Mouse (Mus musculus) inflammation-experienced regulatory T-cells, adult 6 months (primary cell): ENCODE data around the gene Osbpl5. TPM values are rescaled to one million over a fixed set of nuclear protein-coding genes. Genes with fewer than 3 reads are reported as not detected.
"Not testable (repeated sequence)": the region's sequence is repeated elsewhere in the genome, so short reads cannot be mapped to it uniquely, and the experiment has no call there.

Experiments
- ATAC-seq: one replicate; pipeline ENCODE4 v1.8.0; 2017
- polyA plus RNA-seq, 3 experiments: library from polyadenylated mRNA; unstranded; fragments of 100-300 nt; shearing (Covaris generic); gene quantifications; one replicate each; pipeline ENCODE4 v1.2.1; 2017

The Osbpl5 gene
- polyA plus RNA-seq, 3 experiments from 2014 or later: 19.0 to 34.0 (median 31.8) TPM

DNA sequence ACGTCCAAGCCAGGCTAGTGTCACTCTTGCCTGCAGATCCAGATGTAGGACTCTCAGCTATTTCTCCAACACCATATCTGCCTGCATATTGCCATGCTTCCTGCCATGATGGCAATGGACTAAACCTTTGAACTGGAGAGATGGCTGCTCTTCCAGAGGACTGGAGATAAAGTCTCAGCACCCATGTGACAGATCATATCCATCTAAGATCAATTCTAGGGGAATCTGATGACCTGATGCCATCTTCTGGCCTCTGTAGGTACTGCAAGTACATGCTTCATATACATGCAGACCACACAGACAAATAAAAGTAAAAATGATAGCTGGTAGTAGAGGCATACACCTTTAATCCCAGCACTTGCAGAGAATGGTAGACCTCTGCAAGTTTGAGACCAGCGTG lies 60.6 kb downstream of the Osbpl5 start:
- ATAC-seq: no peak

DNA sequence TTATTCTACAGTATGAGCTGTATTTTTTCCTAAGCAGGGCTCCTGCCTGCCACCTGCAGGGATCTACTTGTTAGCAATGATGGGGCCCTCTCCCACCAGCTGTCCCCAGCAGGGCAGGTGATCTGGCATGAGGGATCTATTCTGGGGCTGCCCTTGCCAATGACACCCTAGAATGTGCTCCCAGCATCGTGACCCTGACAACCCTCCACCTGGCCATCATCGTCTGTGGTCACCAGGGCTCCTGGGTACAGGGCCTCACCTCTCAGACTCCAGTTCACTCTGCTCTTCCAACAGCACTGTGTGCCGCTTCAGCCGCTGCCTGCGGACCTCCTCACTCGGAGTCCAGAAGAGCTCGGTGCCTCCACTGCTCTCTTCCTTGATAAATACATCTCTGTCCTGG lies 62.2 kb downstream of the Osbpl5 start:
- ATAC-seq: no peak

DNA sequence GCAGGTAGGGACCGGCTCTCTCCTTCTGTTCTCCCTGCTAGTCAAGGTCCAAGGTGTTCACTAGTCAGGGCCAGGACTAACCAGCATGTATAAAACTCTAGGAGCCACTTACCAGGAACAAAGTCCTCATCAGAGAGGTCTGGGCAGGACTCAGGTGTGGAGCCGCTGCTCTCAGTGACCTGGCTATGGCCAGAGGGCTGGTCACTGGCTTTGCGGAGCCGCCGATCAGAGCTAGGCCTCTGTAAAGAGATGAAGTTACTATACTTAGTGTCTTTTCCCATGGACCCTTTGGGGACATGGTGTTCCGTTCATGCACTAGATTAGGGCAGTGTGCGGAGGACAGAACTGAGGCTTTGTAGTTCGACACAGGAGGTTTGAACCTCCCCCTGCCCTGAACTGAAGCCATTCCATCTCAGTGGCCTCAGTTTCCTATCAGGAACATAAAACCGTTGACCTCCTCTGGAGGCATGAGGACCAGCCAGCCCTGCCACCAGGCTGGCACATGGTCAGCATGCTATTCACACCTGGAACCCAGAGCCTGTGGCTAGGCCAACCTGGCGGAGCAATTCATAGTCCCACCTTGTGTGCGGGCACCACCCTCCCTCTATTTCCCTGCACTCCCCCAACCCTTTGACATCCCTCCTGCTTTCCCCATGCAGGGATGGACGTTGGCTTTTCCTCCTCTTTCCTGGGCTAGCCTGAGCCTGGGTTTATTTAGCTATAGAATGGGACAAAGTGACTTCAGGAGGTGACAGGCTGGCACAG lies 63.9 kb downstream of the Osbpl5 start:
- ATAC-seq: no peak

DNA sequence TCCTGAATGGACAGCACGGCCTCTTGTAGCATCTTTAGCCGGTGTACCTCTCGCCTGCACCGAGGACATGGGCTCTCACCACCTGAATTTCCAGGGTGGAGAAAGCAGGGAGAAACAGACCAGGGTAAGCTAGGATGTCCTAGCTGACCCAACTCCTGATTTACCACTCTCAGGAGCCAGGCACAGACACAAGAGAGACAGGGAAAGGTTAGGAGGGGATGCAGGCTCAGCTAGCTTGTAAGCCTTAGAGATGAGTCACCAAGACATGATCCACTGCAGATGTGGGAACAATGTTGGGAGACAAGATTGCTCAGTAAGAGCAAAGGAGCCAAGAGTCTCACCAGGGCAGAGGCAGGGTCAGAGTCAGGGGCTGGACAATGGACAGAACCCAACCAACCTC lies 64.9 kb downstream of the Osbpl5 start:
- no peak for ATAC-seq

DNA sequence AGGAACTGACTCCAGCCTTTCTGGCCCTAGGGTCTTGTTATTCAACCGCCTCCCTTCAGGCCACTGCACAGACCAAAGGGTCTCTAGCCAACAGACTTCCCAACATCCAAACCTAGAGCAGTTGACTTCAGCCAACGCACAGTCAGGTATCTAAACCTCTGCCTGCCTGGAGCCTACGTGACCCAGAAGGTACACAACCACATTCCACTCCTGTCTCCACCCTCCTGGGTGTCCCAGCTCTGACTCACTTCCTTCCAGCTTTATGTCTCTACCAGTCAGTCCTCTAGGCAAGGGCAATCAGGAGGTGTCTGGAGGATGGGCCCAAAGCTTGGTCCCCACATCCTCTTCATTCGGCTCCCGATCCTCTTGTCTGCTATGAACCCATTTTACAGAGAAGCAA lies 65.6 kb downstream of the Osbpl5 start:
- ATAC-seq: no peak

DNA sequence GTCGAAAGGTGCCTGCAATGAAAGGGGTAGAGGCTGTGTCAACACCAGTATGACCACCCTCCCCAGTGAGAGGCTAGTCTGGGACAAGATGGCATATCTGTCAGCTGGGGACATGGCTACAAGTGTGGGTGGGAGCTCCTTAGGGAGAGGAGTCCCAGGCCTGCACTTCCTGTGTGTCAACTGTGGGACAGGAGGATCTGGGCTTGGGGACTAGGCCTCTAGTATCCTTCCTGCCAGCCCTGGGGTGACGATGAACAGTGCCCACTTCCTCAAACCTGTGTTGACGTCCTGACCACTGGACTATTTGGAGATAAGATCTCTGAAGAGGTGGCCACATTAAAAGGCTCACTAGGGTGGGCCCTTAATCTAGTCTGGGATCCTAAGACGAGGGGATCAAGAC lies 66.8 kb downstream of the Osbpl5 start:
- ATAC-seq: no peak

DNA sequence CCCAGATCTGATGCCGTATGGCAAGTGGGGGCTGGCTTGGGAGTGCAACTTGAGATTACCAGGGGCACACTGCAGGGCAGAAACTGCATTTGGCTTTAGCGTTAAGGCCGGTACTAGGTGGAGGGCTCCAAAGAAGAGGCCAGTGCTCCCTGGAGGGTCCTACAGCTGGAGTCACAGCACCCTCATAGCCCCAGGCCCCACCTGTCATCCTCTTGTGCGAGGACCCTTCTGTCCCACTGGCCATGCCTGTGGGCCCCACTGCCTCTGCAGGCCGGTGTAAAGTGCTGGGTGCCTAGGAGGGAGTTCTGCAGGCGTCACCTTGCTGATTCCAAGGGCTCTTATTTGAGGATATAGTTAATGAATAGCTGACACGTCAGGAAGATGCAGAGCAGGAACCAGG lies 67.3 kb downstream of the Osbpl5 start:
- no peak for ATAC-seq

DNA sequence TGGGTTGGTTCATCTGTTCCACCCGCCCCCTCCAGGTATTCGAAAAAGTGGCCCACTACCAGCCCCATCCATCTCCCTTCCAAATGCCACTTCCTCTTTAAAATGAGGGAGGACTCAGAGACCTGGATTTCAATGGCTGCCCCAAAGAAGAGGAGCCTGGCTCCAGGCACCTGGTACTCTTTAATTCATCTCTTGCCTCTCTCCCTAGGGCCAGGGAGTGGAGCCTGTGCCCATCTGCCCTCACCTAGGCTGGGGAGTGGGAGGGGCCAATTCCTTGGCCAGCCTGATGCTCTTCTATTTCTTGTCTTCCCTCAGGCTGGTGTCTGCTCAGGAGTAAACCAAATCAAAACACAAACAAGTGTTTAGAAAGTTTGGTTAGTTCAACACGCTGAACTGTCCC lies 70.1 kb downstream of the Osbpl5 start:
- ATAC-seq: not testable (repeated sequence)

DNA sequence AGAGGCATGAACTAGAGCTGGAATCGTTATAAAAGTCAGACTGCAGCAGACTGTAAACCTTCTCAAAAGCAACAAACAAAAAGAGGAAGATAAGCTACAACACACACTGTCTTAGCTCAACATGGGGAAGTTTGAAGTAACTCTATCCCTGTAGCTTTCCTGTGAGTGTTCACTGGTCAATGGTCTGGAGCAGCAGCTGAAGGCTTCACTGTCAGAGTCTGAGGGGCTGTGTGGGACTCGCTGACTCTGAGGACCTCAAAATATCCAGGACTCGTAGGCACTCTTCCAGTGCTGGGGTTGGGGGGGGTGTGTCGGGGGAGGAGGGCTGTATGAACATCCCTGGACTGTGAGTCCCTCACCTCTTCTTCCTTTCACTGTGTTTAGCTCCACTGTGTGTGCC lies 70.6 kb downstream of the Osbpl5 start:
- ATAC-seq: not testable (repeated sequence)

DNA sequence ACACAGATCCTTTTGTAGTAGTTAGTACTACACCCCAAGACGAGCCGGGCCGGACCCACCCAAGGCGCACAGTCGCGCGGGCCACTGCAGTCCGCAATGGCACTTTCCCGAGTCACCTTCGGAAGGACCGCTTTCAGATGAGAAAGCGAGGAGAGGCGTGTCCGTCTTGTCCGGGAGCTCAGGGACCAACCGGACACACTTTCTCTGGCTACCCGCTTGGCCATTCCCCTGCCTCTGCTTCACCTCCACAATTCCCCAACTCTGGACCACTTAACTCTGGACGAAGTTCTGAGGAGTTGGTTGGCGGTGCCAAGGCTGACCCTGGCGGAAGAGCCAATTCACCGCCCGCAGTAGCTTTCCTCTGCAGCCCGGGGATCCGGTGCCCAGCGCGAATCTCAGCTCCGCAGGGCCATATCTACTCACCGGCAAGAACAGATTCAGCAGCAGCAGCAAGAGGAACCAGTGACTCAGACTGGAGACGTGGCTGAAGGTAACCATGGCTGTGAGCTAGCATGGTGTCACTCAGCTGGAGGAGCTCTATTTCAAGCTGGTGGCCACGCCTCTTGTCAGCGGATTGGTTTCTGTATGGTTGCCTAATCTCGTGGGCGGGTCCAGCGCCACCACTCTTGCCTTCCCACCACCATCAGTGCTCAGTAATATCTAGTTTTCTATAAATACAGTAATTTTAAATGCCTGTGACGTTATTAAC lies 71.3 kb downstream of the Osbpl5 start, which contains the start of gene Tnfrsf23:
Tnfrsf23 (minus strand) TSS at position 514 of the 709 bp plus-strand sequence.
- peak; percentile 100 for ATAC-seq

DNA sequence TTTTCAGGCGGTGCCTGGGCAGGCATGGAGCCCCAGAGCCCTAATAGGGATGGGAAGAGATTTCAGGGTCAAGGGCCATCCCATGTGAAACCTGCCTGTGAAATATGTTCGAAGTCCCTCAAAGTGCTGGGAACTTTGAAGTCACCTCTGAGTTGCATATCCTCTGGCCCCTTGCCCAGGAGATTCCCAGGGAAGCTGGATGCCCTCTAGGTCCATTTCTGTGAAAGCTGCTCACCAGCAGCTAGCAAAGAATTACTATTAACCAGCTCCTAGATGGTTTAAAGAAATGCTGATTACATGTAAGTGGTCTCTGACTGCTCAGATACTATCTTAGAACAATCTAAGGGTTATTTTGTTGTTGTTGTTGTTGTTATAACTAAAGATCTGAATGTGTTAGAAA lies 72.2 kb downstream of the Osbpl5 start:
- ATAC-seq: not testable (repeated sequence)

DNA sequence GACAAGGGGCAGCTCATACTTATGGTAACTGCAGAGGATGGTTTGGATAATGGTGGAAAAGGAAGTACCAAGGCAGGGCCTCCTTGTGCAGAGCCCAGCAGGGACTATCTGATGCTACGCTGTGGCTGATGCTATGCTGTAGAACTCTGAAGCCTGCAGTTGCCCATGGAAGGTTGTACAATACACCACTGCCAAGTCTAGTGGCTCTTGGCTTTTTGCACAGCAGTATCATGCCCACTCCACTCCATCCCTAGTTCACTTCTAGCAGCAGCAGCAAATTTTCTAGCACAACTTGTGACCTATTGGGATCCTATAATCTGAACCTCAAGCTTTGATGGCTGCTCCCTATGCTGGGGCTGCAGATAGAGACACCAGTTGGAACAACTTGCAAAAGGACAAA lies 75.2 kb downstream of the Osbpl5 start:
- ATAC-seq: no peak

DNA sequence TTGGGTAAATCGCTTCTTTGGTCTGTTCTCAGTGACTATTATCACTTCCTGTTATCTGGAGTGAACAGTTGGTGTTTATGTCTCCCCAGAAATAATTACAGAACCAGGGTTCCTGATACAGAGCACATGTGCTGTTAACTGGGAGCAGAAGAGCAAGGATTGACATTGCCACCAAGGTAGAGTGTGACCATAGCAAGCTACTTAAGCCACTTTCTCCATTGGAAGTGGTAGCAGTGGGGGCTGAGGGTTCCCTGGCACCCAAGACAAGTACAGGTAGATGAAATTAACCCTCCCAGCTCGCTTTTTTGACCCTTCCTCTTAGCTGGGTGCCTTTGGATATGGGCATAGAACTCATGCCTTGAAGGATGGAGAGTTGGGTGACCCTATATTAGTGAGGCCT lies 75.9 kb downstream of the Osbpl5 start:
- not testable (repeated sequence) for ATAC-seq

DNA sequence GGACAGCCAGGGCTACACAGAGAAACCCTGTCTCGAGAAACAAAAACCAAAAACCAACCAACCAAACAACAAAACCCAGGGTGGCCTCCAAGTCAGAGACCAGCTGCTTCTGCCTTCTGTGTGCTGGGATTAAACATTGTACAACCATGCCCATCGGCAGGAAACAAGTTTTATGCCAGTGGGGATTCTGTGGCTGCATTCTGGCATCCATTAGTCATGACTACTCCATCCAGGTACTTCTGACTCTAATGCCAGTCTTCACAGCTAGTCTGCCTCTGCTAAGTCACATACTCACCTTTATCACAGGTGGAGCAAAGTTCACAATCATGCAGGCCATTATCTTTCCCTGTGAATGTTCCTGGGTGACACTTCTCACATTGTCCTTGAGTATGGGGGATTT lies 77.1 kb downstream of the Osbpl5 start:
- not testable (repeated sequence) for ATAC-seq

DNA sequence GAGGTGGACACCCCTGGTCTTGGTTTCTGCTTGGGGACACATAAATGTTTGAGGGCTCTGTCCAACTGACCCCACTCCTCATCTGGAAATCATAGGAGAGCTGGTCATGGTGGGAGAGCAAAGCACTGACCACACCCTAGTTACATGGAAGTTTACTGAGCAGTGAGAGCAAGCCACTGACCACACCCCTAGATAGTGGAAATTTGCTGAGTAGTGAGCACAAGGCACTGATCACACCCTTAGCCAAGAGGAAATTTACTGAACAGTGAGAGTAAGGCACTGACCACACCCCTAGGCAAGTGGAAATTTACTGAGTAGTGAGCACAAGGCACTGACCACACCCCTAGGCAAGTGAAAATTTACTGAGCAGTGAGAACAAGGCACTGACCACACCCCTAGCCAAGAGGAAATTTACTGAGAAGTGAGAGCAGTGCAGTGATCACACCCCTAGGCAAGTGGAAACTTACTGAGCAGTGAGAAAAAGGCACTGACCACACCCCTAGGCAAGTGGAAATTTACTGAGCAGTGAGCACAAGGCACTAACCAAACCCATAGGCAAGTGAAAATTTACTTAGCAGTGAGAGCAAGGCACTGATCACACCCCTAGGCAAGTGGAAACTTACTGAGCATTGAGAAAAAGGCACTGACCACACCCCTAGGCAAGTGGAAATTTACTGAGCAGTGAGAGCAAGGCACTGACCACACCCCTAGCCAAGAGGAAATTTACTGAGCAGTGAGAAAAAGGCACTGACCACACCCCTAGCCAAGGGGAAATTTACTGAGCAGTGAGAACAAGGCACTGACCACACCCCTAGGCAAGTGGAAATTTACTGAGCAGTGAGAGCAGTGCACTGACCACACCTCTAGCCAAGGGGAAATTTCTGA lies 90.1 kb downstream of the Osbpl5 start:
- ATAC-seq: no peak

DNA sequence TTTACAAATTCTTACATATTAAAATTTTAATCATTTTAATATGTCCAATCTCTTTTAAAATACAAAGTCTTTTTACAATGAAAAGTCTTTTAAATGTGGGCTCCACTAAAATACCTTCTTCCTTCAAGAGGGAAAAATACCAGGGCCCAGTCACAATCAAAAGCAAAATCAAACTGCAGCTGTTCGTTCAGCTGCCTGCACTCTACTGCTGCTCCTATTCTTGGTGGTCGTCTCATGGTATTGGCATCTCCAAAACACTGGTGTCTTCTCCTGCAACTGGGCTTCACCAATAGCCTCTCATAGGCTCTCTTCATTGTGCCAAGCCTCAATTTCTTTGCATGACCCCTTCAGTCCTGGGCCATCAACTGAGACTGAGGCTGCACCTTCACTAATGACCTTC lies 93.3 kb downstream of the Osbpl5 start:
- ATAC-seq: no peak

DNA sequence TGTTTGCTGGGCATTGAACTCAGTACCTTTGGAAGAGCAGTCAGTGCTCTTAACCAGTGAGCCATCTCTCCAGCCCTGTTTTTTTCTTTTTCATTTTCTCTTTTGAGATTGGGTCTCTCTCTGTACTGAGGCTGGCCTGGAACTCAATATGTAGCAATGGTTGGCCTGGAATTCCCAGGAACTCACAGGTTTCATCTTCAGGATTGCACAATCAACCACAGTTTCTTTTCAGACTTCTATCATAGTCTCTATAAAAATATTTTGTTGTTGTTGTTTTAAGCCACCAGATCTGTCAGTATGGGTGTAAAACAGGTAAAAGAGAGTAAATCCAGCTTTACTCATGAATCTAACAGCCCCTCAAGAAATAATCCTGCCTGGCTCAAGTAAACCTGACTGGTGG lies 96.0 kb downstream of the Osbpl5 start:
- no peak for ATAC-seq

DNA sequence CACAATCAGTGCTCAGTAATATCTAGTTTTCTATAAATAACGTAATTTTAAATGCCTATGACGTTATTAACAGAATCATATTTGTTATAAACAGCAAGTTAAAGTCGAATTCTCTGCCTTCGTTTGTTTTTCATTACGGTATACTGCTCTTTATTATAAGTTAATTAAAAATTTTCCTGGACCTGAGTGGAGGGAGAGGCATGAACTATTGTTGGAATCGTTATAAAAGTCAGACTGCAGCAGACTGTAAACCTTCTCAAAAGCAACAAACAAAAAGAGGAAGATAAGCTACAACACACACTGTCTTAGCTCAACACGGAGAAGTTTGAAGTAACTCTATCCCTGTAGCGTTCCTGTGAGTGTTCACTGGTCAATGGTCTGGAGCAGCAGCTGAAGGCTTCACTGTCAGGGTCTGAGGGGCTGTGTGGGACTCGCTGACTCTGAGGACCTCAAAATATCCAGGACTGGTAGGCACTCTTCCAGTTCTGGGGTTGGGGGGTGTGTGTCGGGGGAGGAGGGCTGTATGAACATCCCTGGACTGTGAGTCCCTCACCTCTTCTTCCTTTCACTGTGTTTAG lies 106.9 kb downstream of the Osbpl5 start:
- not testable (repeated sequence) for ATAC-seq

DNA sequence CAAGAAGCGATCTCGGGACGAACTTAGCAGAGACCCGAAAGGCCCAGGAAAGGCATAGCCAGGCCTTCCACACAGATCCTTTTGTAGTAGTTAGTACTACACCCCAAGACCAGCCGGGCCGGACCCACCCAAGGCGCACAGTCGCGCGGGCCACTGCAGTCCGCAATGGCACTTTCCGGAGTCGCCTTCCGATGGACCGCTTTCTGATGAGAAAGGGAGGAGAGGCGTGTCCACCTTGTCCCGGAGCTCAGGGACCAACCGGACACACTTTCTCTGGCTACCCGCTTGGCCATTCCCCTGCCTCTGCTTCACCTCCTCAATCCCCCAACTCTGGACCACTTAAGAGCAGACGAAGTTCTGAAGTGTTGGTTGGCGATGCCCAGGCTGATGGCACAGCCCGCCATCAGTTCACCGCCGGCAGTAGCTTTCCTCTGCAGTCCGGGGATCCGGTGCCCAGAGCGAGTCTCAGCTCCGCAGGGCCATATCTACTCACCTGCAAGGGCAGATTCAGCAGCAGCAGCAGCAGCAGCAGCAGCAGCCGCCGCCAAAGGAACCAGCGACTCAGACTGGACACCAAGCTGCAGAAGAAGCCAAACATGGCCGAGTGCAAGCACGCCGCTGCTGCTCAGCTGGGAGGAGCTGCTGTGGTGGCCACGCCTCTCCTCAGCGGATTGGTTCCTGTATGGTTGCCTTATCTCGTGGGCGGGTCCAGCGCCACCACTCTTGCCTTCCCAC lies 107.6 kb downstream of the Osbpl5 start, which contains the start of gene Tnfrsf22:
Tnfrsf22 (minus strand) TSS at position 628 of the 735 bp plus-strand sequence.
- peak; percentile 100 for ATAC-seq

DNA sequence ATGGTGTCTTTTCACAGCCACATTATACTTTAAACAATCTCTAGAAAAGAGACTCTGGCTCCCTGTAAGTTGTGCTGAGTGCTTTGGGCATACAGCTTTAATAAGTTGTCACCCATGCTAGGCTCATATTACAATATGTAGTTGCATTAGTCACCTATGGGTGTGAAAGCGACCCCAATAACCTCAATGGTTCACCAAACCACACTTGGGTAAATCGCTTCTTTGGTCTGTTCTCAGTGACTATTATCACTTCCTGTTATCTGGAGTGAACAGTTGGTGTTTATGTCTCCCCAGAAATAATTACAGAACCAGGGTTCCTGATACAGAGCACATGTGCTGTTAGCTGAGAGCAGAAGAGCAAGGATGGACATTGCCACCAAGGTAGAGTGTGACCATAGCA lies 112.8 kb downstream of the Osbpl5 start:
- ATAC-seq: peak; percentile 56
